Mouse (Mus musculus): ENCODE results near the gene Abhd6.

Abhd6 gene

GRCm38 (mm10) chr14:8030535-8030934, 27.8 kb downstream of the Abhd6 start:
- no peak for ATAC-seq (ENCODE audit: low TSS enrichment)

GRCm38 (mm10) chr14:8032087-8032944, 29.6 kb downstream of the Abhd6 start:
- peak; percentile 84 for ATAC-seq (ENCODE audit: low TSS enrichment)

GRCm38 (mm10) chr14:8034561-8034960, 31.9 kb downstream of the Abhd6 start:
- no peak for ATAC-seq (ENCODE audit: low TSS enrichment)

- ATAC-seq (ENCODE audit: low TSS enrichment): no peak
Measured at GRCm38 (mm10) chr14:8035951-8036350, 33.2 kb downstream of the Abhd6 start.

- ATAC-seq (ENCODE audit: low TSS enrichment): no peak
Measured at GRCm38 (mm10) chr14:8036406-8036805, 33.7 kb downstream of the Abhd6 start.

- no peak for ATAC-seq (ENCODE audit: low TSS enrichment)
Measured at GRCm38 (mm10) chr14:8038150-8038549, 35.4 kb downstream of the Abhd6 start.

- ATAC-seq (ENCODE audit: low TSS enrichment): peak; percentile 73
Measured at GRCm38 (mm10) chr14:8038791-8039448, 36.2 kb downstream of the Abhd6 start.

- no peak for ATAC-seq (ENCODE audit: low TSS enrichment)
Measured at GRCm38 (mm10) chr14:8040179-8040578, 37.5 kb downstream of the Abhd6 start.

- no peak for ATAC-seq (ENCODE audit: low TSS enrichment)
Measured at GRCm38 (mm10) chr14:8040911-8041678, 38.4 kb downstream of the Abhd6 start.

- no peak for ATAC-seq (ENCODE audit: low TSS enrichment)
Measured at GRCm38 (mm10) chr14:8042120-8042519, 39.4 kb downstream of the Abhd6 start.

- ATAC-seq (ENCODE audit: low TSS enrichment): no peak
Measured at GRCm38 (mm10) chr14:8042577-8042976, 39.9 kb downstream of the Abhd6 start.

GRCm38 (mm10) chr14:8044330-8044729, 41.6 kb downstream of the Abhd6 start:
- no peak for ATAC-seq (ENCODE audit: low TSS enrichment)

GRCm38 (mm10) chr14:8044786-8045185, 42.1 kb downstream of the Abhd6 start:
- ATAC-seq (ENCODE audit: low TSS enrichment): no peak

- no peak for ATAC-seq (ENCODE audit: low TSS enrichment)
Measured at GRCm38 (mm10) chr14:8045187-8045846, 42.6 kb downstream of the Abhd6 start.

- ATAC-seq (ENCODE audit: low TSS enrichment): no peak
Measured at GRCm38 (mm10) chr14:8046839-8047238, 44.1 kb downstream of the Abhd6 start.

- ATAC-seq (ENCODE audit: low TSS enrichment): no peak
Measured at GRCm38 (mm10) chr14:8049334-8049733, 46.6 kb downstream of the Abhd6 start.

GRCm38 (mm10) chr14:8051869-8052268, 49.2 kb downstream of the Abhd6 start:
- no peak for ATAC-seq (ENCODE audit: low TSS enrichment)

- no peak for ATAC-seq (ENCODE audit: low TSS enrichment)
Measured at GRCm38 (mm10) chr14:8052661-8053060, 50.0 kb downstream of the Abhd6 start.

- ATAC-seq (ENCODE audit: low TSS enrichment): no peak
Measured at GRCm38 (mm10) chr14:8054310-8055102, 51.8 kb downstream of the Abhd6 start.

- ATAC-seq (ENCODE audit: low TSS enrichment): no peak
Measured at GRCm38 (mm10) chr14:8056076-8056475, 53.4 kb downstream of the Abhd6 start.

- no peak for ATAC-seq (ENCODE audit: low TSS enrichment)
Measured at GRCm38 (mm10) chr14:8059938-8060337, 57.2 kb downstream of the Abhd6 start.

All from frontal cortex, adult (tissue).